Mouse (Mus musculus): Measurements from ENCODE around the gene Nid1. TPM values are rescaled to one million over a fixed set of nuclear protein-coding genes. Genes with fewer than 3 reads are reported as not detected.
"Not testable (repeated sequence)": the region's sequence is repeated elsewhere in the genome, so short reads cannot be mapped to it uniquely, and the experiment has no call there.

Gene Nid1
- total RNA-seq (2014; rRNA removed) (28.8 and 53.5 TPM in 2 replicates), polyA plus RNA-seq (2015; fragmentation: Nextera tagmentation; extraction: Ambion mirVana) (18.1 and 21.6 TPM in 2 replicates)

GRCm38 (mm10) chr13:13437460-13438015, at the start of gene Nid1:
Gene Nid1 (plus strand): TSS chr13:13437551.
- H3K27me3 ChIP-seq (ENCODE audit: insufficient read depth, low read length); H3K4me3 ChIP-seq (ENCODE audit: low read depth, low read length); H3K27ac ChIP-seq (ENCODE audit: low read depth, low read length); H3K36me3 ChIP-seq (ENCODE audit: insufficient read depth); H3K4me1 ChIP-seq (ENCODE audit: insufficient read depth); DNase-seq; H3K9ac ChIP-seq; H3K9me3 ChIP-seq (ENCODE audit: low read length): not testable (repeated sequence)
- under 1% methylated on average over 26 of the region's 39 CpGs for WGBS
- peak within 1 kb of the TSS; percentile 41 for H3K4me2 ChIP-seq (ENCODE audit: low read depth)
- ATAC-seq = peak; percentile 76

DNA sequence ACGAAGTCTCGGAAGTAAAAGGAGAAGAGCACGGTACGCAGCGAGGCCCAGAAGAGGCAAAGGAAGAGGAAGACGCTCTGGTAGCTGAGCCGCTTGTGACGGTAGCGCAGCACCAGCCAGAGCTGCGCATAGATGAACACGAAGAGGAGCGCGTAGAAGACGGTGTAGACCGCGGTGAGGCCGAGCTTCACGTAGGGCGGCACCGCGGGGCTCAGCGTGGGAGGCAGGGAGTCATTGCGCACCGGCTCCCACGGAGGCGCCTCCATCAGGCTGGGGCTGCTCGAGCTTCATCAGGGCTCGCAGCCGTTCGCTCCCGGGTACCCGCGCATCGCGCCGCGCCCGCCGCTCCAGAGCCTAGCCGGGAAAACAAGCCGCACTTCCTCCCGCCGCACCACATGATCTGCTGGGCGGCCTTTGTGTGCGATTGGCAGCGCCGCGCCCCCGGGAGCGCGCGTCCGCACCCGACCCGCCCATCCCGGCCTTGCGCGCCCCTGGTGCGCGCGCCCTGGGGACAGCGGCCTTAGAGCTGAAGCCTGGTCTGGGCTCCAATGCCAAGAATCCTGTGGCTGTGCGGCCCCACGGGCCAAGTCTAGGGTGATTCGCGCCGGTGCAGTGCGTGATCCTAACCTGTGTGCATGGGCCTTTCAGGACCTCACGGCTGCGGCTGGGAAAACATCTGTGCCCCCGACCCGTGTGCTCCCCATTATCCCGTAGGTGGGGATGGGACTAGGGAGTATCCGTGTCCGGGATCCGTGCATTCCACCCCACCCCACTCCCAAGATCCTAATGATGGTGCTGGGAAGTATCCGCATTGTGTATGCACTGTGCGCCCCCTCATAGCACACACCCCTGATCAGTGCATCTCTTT, 43.9 kb upstream of the Nid1 start, which contains the start of gene Gpr137b:
TSS of gene Gpr137b (minus strand) at position 787 of the 868 bp plus-strand sequence.
- peak within 1 kb of the TSS; percentile 36 for H3K4me3 ChIP-seq (ENCODE audit: low read depth, low read length)
- WGBS = under 1% methylated on average over 48 of the region's 78 CpGs
- not testable (repeated sequence) for H3K27me3 ChIP-seq (ENCODE audit: insufficient read depth, low read length); H3K9me3 ChIP-seq (ENCODE audit: low read length); H3K4me1 ChIP-seq (ENCODE audit: insufficient read depth); H3K36me3 ChIP-seq (ENCODE audit: insufficient read depth)
- peak within 1 kb of the TSS; percentile 49 for H3K4me2 ChIP-seq (ENCODE audit: low read depth)
- ATAC-seq = peak; percentile 91
- peak within 1 kb of the TSS; percentile 45; the same call in 1 of the 2 replicates for H3K27ac ChIP-seq (ENCODE audit: low read depth, low read length)
- DNase-seq = peak; percentile 76
- peak within 1 kb of the TSS; percentile 46; the same call in 1 of the 2 replicates for H3K9ac ChIP-seq

DNA sequence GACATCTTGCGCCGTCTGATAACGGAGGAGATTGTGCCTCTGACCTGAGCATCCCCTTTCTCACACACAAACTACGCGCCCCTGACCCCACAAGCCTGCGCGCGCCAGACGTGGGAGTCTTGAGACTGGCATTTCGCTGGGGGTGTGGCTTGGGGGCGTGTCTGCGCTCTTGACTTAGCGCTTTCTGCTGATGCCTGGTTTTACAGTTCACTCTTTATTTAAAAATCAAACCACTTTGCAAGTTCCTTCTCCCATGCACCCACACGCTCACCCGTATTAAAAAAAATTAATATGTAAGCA, 43.3 kb upstream of the Nid1 start:
- H3K4me3 ChIP-seq (ENCODE audit: low read depth, low read length) = peak overlapping the region; percentile 36
- DNase-seq = peak; percentile 79
- not testable (repeated sequence) for H3K27me3 ChIP-seq (ENCODE audit: insufficient read depth, low read length); H3K27ac ChIP-seq (ENCODE audit: low read depth, low read length); H3K9me3 ChIP-seq (ENCODE audit: low read length); H3K36me3 ChIP-seq (ENCODE audit: insufficient read depth); H3K9ac ChIP-seq; H3K4me1 ChIP-seq (ENCODE audit: insufficient read depth)
- peak; percentile 77 for ATAC-seq
- WGBS = 0% methylated on average over 12 of the region's 15 CpGs
- peak overlapping the region; percentile 49 for H3K4me2 ChIP-seq (ENCODE audit: low read depth)

DNA sequence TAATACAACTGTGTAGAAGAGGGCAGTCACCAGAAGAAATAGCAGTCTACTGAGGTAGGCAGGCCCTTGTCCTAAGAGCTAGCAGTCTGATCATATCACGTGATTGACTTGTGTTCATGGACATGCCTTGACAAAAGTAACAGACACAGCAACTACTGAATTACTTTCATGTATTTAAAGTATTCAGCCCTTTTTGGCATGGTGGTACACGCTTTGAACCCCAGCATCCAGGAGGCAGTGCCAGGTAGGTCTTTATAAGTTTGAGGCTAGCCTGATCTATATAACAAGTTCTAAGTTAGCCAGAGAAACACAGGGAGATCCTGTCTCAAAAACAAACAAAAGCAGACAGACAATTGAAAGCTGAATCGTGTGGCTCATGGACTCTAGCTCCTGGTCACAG, 36.5 kb upstream of the Nid1 start:
- H3K27ac ChIP-seq (ENCODE audit: low read depth, low read length); DNase-seq; H3K4me3 ChIP-seq (ENCODE audit: low read depth, low read length); H3K4me1 ChIP-seq (ENCODE audit: insufficient read depth); H3K27me3 ChIP-seq (ENCODE audit: insufficient read depth, low read length); H3K4me2 ChIP-seq (ENCODE audit: low read depth); H3K9me3 ChIP-seq (ENCODE audit: low read length); H3K36me3 ChIP-seq (ENCODE audit: insufficient read depth); H3K9ac ChIP-seq; ATAC-seq: not testable (repeated sequence)
- WGBS = 84% methylated on average over 3 of the region's 3 CpGs

GRCm38 (mm10) chr13:13402818-13403217, 34.5 kb upstream of the Nid1 start:
- not testable (repeated sequence) for H3K27ac ChIP-seq (ENCODE audit: low read depth, low read length)
- WGBS = 75% methylated on average over 5 of the region's 5 CpGs

GRCm38 (mm10) chr13:13403366-13403765, 34.0 kb upstream of the Nid1 start:
- H3K36me3 ChIP-seq (ENCODE audit: insufficient read depth); H3K4me3 ChIP-seq (ENCODE audit: low read depth, low read length); H3K4me1 ChIP-seq (ENCODE audit: insufficient read depth); ATAC-seq; H3K9me3 ChIP-seq (ENCODE audit: low read length); H3K9ac ChIP-seq; H3K27me3 ChIP-seq (ENCODE audit: insufficient read depth, low read length); DNase-seq; H3K27ac ChIP-seq (ENCODE audit: low read depth, low read length); H3K4me2 ChIP-seq (ENCODE audit: low read depth): not testable (repeated sequence)
- 90% methylated on average over 2 of the region's 3 CpGs for WGBS

More at GRCm38 (mm10) chr13:13402818-13403217, 34.5 kb upstream of the Nid1 start:
- not testable (repeated sequence) for H3K4me1 ChIP-seq (ENCODE audit: insufficient read depth); H3K4me2 ChIP-seq (ENCODE audit: low read depth); H3K9ac ChIP-seq; H3K27me3 ChIP-seq (ENCODE audit: insufficient read depth, low read length); H3K36me3 ChIP-seq (ENCODE audit: insufficient read depth); H3K9me3 ChIP-seq (ENCODE audit: low read length); H3K4me3 ChIP-seq (ENCODE audit: low read depth, low read length); DNase-seq; ATAC-seq

DNA sequence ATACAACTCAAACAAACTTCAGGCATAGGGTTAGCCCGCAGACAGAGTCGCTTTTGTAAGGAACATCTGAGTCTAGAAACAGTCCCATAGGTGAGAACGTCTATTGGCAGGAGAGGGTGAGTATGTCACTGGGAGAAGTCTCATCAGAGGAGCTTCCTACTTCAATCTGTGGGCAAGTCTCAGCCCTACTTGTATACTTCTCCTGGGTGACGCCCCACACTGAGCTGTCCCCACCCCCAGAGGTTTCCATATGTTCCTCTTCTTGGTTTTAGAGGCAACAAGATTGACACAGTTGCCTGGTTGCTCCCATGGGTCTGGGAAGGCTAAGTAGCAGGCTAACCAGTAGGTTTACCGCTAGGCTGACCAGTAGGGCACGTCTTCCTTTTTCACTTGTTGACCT, 33.5 kb upstream of the Nid1 start:
- 75% methylated on average over 4 of the region's 6 CpGs for WGBS
- not testable (repeated sequence) for H3K9ac ChIP-seq; DNase-seq; H3K27me3 ChIP-seq (ENCODE audit: insufficient read depth, low read length); H3K4me3 ChIP-seq (ENCODE audit: low read depth, low read length); ATAC-seq; H3K9me3 ChIP-seq (ENCODE audit: low read length); H3K27ac ChIP-seq (ENCODE audit: low read depth, low read length); H3K4me1 ChIP-seq (ENCODE audit: insufficient read depth); H3K36me3 ChIP-seq (ENCODE audit: insufficient read depth); H3K4me2 ChIP-seq (ENCODE audit: low read depth)

DNA sequence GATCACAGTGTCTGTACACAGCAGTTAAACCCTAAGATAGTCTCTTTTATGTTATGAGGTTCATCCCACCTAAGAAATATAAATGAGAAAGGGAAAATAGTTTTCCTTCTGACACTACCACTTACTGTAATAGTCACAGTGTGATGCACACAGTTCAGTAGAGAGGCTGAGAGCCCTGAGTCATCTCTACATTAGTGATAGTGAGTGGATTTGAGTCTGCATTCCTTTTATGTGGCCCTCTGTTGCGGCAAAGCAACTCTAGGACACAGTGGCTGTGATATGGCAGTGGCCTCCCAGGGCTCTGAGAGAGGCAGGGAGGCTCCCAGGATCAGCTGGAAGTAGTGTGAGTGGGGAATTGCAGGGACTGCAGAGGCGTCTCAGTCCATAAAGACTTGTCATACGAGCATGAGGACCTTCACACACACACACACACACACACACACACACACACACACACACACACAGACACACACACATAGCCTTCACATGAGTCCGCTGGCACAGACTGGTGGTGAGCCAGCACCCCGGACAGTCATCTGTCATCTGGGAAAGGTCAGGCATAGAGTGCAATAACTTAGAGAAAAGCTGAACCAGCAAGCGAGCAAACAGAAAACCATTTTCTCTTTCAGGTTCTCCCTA, 32.7 kb upstream of the Nid1 start:
- H3K27me3 ChIP-seq (ENCODE audit: insufficient read depth, low read length); H3K36me3 ChIP-seq (ENCODE audit: insufficient read depth); H3K4me2 ChIP-seq (ENCODE audit: low read depth); H3K9ac ChIP-seq; H3K9me3 ChIP-seq (ENCODE audit: low read length); H3K4me3 ChIP-seq (ENCODE audit: low read depth, low read length); H3K4me1 ChIP-seq (ENCODE audit: insufficient read depth); H3K27ac ChIP-seq (ENCODE audit: low read depth, low read length); DNase-seq; ATAC-seq: not testable (repeated sequence)
- 75% methylated on average over 6 of the region's 6 CpGs for WGBS

DNA sequence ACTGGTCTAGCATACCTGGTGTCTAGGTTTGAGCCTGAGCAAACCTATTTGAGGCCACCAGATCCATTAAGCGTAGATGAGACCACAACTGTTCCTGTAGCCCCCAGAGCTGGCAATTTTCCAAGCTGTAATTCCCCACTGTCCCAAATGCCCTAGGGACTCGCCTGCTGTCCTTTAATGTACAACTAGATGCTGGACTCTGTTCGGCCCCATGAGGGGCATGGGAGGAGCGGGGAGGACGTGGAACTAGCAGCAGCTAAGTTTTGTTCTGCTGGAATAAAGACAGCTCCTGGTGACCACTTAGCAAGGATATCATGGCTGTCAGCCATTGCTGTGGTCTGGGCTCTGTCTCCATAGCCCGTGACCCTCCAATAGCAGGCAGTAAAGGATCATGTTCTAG, 31.8 kb upstream of the Nid1 start:
- not testable (repeated sequence) for H3K27me3 ChIP-seq (ENCODE audit: insufficient read depth, low read length); H3K9me3 ChIP-seq (ENCODE audit: low read length); DNase-seq; H3K27ac ChIP-seq (ENCODE audit: low read depth, low read length); H3K4me3 ChIP-seq (ENCODE audit: low read depth, low read length); H3K36me3 ChIP-seq (ENCODE audit: insufficient read depth); H3K9ac ChIP-seq; H3K4me2 ChIP-seq (ENCODE audit: low read depth); ATAC-seq; H3K4me1 ChIP-seq (ENCODE audit: insufficient read depth)
- WGBS = no CpG with 5 or more reads among the region's 6 CpGs

Measured in forebrain, postnatal 0 days (tissue).